Mouse (Mus musculus): ENCODE data around the gene Lix1l. TPM values are rescaled to one million over a fixed set of nuclear protein-coding genes. Genes with fewer than 3 reads are reported as not detected.

Lix1l gene
- under 1 TPM; 0.64 to 0.65 TPM for total RNA-seq (2023)

GRCm38 (mm10) chr3:96600639-96601250 lies at the start of gene Lix1l:
Lix1l (plus strand) TSS chr3:96601149.

GRCm38 (mm10) chr3:96557694-96558093 lies 43.3 kb upstream of the Lix1l start, which contains the start of gene Txnip:
Txnip (plus strand) TSS chr3:96557957.

GRCm38 (mm10) chr3:96576690-96577541 lies 24.0 kb upstream of the Lix1l start, which contains the start of gene Gm16253:
Gm16253 (plus strand) TSS chr3:96576984.

GRCm38 (mm10) chr3:96593790-96594560 lies 7.0 kb upstream of the Lix1l start, which contains the start of gene Polr3gl:
Polr3gl (minus strand) TSS chr3:96594181.

GRCm38 (mm10) chr3:96596228-96596707 lies 4.7 kb upstream of the Lix1l start, which contains the start of gene Ankrd34a:
Ankrd34a (plus strand) TSS chr3:96596636.

GRCm38 (mm10) chr3:96629729-96630600 lies 29.0 kb downstream of the Lix1l start, which contains the start of gene Rbm8a:
Rbm8a (plus strand) TSS chr3:96629933.

GRCm38 (mm10) chr3:96634928-96635879 lies 34.3 kb downstream of the Lix1l start, which contains the start of the genes Pex11b and Gm42957:
Pex11b (plus strand) TSS chr3:96635376.
Gm42957 (plus strand) TSS chr3:96635474.

GRCm38 (mm10) chr3:96645018-96645649 lies 44.2 kb downstream of the Lix1l start, which contains the start of gene Itga10:
Itga10 (plus strand) TSS chr3:96645584.

GRCm38 (mm10) chr3:96669727-96670468 lies 68.9 kb downstream of the Lix1l start, which contains the start of gene Ankrd35:
Ankrd35 (plus strand) TSS chr3:96670131.

Other genes with a start within 250 kb of the Lix1l start
- not detected for gene BC107364, start 148.8 kb upstream of the Lix1l start, total RNA-seq (2023)
- not detected for gene Hfe2, start 76.0 kb upstream of the Lix1l start, total RNA-seq (2023)
- gene Txnip, start 43.2 kb upstream of the Lix1l start, total RNA-seq (2023), result 1,000 to 10,000 TPM in 1 of 2 experiments, 100 to 1,000 TPM in 1; 931 to 1,017 TPM
- not detected for gene Gm16253, start 24.2 kb upstream of the Lix1l start, total RNA-seq (2023)
- 10 to 100 TPM; 26.1 to 33.7 TPM for gene Polr3gl, start 7.0 kb upstream of the Lix1l start, total RNA-seq (2023)
- gene Ankrd34a, start 4.5 kb upstream of the Lix1l start, total RNA-seq (2023), result not detected
- gene Rbm8a, start 28.8 kb downstream of the Lix1l start, total RNA-seq (2023), result 10 to 100 TPM; 93.0 to 93.1 TPM
- gene Pex11b, start 34.2 kb downstream of the Lix1l start, total RNA-seq (2023), result 10 to 100 TPM; 24.4 to 29.6 TPM
- gene Gm42957, start 34.3 kb downstream of the Lix1l start, total RNA-seq (2023), result under 1 TPM in 1 of 2 experiments, not detected in 1; 0.26 TPM
- 1 to 10 TPM; 2.2 to 2.5 TPM for gene Itga10, start 44.4 kb downstream of the Lix1l start, total RNA-seq (2023)
- gene Ankrd35, start 69.0 kb downstream of the Lix1l start, total RNA-seq (2023), result under 1 TPM in 1 of 2 experiments, not detected in 1; 0.18 TPM
- 10 to 100 TPM; 48.3 to 60.7 TPM for gene Pias3, start 95.2 kb downstream of the Lix1l start, total RNA-seq (2023)
- gene Nudt17, start 107.4 kb downstream of the Lix1l start, total RNA-seq (2023), result 1 to 10 TPM; 1.1 to 1.2 TPM
- gene Polr3c, start 126.5 kb downstream of the Lix1l start, total RNA-seq (2023), result 10 to 100 TPM; 51.9 to 64.0 TPM
- 10 to 100 TPM; 55.8 to 59.7 TPM for gene Rnf115, start 126.5 kb downstream of the Lix1l start, total RNA-seq (2023)
- gene Pdzk1, start 228.1 kb downstream of the Lix1l start, total RNA-seq (2023), result not detected
- 1 to 10 TPM in 1 of 2 experiments, under 1 TPM in 1; 0.90 to 1.2 TPM for gene Cd160, start 228.2 kb downstream of the Lix1l start, total RNA-seq (2023)

All from B cell, adult 67 days (primary cell).